Mouse (Mus musculus): Measurements from ENCODE around the gene Zbtb8b. TPM values are rescaled to one million over a fixed set of nuclear protein-coding genes. Genes with fewer than 3 reads are reported as not detected.

The Zbtb8b gene
- polyA plus RNA-seq, 1 experiment from 2014 or later = 1.3 TPM

DNA sequence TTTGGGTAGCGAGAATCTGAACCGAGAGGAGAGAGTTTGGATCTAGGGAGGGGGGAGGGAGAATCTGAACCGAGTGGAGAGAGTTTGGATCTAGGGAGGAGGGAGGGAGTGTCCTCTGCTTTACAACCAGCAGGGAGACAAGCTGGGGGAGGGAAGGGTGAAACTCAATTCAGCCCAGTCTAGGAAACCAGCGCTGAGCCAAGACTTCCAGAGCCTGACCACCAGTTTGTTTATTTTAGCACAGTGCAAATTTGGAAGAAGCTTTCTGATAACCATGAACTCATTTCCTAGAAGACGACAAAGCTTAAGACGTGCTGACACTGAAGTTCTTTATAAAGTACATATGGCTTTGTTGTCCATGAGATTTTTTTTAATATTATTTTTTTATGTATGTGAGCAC is 56.2 kb downstream of the Zbtb8b start:
- 7% methylated on average over 6 of the region's 6 CpGs for WGBS
- H3K9ac ChIP-seq = no peak overlapping the region
- no peak for TF ChIP-seq CTCF (IDR thresholded peaks at IDR 0.05; ENCODE audit: low read depth)

DNA sequence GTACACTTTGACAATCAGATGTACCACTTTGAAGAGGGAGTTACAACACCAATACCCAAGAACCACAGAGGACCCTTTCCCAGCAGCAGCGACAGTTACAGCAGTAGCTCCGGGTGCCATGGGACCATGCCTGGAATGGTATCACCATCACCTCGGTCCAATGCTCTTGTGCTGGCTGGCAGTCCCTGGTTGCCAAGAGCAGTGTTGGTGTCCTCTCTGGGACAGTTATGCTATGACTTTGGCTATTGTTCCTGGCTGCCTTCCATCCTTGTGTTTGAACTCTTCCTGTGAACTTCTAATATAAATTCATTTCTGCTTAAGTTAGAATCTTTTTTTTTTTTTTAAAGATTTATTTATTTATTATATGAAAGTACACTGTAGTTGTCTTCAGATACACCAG is 57.1 kb downstream of the Zbtb8b start:
- peaks cover 5% of the 10 kb centered on the region; the same call in 1 of the 2 replicates for H3K4me1 ChIP-seq (ENCODE audit: insufficient read depth)
- no peaks in the 10 kb centered on the region; the same call in 1 of the 2 replicates for H3K27me3 ChIP-seq (ENCODE audit: insufficient read depth, low read length)
- WGBS = 78% methylated on average over 3 of the region's 3 CpGs
- H3K9me3 ChIP-seq (ENCODE audit: low read depth, low read length) = no peaks in the 10 kb centered on the region
- H3K4me3 ChIP-seq (ENCODE audit: low read depth, low read length) = no peak overlapping the region
- H3K4me2 ChIP-seq = no peak overlapping the region
- DNase-seq (peak; percentile 77), ATAC-seq (ENCODE audit: insufficient read depth) (no peak)
- H3K36me3 ChIP-seq (ENCODE audit: insufficient read depth) = no peaks in the 10 kb centered on the region
- no peak overlapping the region; the same call in 1 of the 2 replicates for H3K27ac ChIP-seq (ENCODE audit: low read depth)
- H3K9ac ChIP-seq = no peak overlapping the region
- no peak for TF ChIP-seq CTCF (IDR thresholded peaks at IDR 0.05; ENCODE audit: low read depth)

More for the DNA sequence above, 56.2 kb downstream of the Zbtb8b start:
- H3K27ac ChIP-seq (ENCODE audit: low read depth) = peak overlapping the region; percentile 87
- peaks cover 5% of the 10 kb centered on the region; the same call in 1 of the 2 replicates for H3K4me1 ChIP-seq (ENCODE audit: insufficient read depth)
- no peaks in the 10 kb centered on the region for H3K27me3 ChIP-seq (ENCODE audit: insufficient read depth, low read length)
- H3K36me3 ChIP-seq (ENCODE audit: insufficient read depth) = no peaks in the 10 kb centered on the region
- ATAC-seq (ENCODE audit: insufficient read depth) (peak; percentile 93), DNase-seq (peak; percentile 88)
- H3K9me3 ChIP-seq (ENCODE audit: low read depth, low read length) = no peaks in the 10 kb centered on the region
- no peak overlapping the region for H3K4me3 ChIP-seq (ENCODE audit: low read depth, low read length)
- H3K4me2 ChIP-seq = peak overlapping the region; percentile 32

DNA sequence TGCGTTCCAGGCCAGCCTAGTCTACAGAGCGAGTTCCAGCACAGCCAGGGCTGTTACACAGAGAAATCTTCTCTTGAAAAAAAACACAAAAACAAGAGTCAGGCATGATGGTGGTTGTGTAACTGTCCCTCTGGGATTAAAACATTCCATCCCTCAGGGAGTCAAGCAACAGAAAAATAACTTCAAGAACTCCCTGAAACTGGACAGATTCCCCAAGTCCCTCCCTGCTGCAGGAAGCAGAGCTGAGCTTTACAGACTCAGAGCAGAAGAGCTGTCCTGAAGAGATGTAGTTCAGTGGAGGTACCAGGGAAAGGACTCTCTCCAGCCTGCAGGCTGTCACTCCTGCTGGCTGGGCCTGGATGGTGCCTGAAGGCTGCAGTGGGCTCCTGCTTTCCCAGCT is 58.2 kb downstream of the Zbtb8b start:
- no peak for TF ChIP-seq CTCF (IDR thresholded peaks at IDR 0.05; ENCODE audit: low read depth)
- no peak for ATAC-seq (ENCODE audit: insufficient read depth)

DNA sequence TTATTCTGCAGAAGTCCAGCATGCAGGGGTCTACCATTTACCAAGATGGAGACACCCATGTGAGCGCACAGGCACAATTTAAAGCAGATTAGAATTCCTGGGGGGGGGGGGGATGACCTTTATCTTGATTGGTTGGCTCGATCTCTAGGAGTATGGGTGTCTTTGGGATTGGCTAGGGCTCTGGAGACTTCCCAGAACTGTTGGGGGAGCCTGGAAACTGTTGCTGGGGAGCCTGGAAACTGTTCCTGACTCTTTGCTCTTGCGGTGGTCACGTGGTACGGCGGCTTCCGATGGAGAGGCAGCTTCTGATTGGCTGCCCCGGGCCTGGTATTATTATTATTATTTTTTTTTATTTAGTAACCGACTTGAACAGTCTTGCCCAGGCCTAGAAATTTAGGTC is 58.6 kb downstream of the Zbtb8b start:
- Histone ChIP-seq H3K9ac (no peak overlapping the region), H3K4me2 (no peak overlapping the region), H3K4me1 (ENCODE audit: insufficient read depth) (peaks cover 5% of the 10 kb centered on the region; the same call in 1 of the 2 replicates), H3K27ac (ENCODE audit: low read depth) (no peak overlapping the region), H3K9me3 (ENCODE audit: low read depth, low read length) (no peaks in the 10 kb centered on the region), H3K36me3 (ENCODE audit: insufficient read depth) (no peaks in the 10 kb centered on the region), H3K27me3 (ENCODE audit: insufficient read depth, low read length) (no peaks in the 10 kb centered on the region; the same call in 1 of the 2 replicates), H3K4me3 (ENCODE audit: low read depth, low read length) (no peak overlapping the region)
- no peak for DNase-seq
- WGBS = 86% methylated on average over 9 of the region's 9 CpGs
- no peak for ATAC-seq (ENCODE audit: insufficient read depth)
- no peak for TF ChIP-seq CTCF (IDR thresholded peaks at IDR 0.05; ENCODE audit: low read depth)

More for the DNA sequence above, 58.2 kb downstream of the Zbtb8b start:
- H3K4me1 ChIP-seq (ENCODE audit: insufficient read depth) = peaks cover 5% of the 10 kb centered on the region; the same call in 1 of the 2 replicates
- no peak for DNase-seq
- H3K36me3 ChIP-seq (ENCODE audit: insufficient read depth) = no peaks in the 10 kb centered on the region
- H3K27me3 ChIP-seq (ENCODE audit: insufficient read depth, low read length) = no peaks in the 10 kb centered on the region; the same call in 1 of the 2 replicates
- no peaks in the 10 kb centered on the region for H3K9me3 ChIP-seq (ENCODE audit: low read depth, low read length)
- no peak overlapping the region for H3K9ac ChIP-seq
- 94% methylated on average over 2 of the region's 2 CpGs for WGBS
- no peak overlapping the region for H3K4me2 ChIP-seq
- H3K4me3 ChIP-seq (ENCODE audit: low read depth, low read length) = no peak overlapping the region
- no peak overlapping the region for H3K27ac ChIP-seq (ENCODE audit: low read depth)

DNA sequence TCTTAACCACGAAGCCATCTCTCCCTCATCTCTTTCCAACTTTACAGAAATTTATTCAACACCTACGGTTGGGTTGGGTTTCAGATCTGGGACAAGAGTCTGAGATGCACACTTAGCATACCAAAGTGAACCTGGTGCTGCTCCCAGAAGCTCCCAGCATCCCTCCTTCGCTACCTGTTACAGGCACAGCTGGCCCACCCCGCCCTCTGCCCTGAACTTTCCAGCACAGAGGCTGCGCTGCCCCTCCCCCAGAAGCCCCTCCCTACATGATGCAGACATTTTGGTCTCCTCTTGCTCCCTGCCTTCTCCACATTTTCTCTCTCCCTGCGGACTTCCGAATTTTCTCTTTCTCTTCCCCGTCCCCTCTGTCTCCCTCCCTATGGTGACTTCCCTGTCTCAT is 59.5 kb downstream of the Zbtb8b start:
- no peaks in the 10 kb centered on the region for H3K36me3 ChIP-seq (ENCODE audit: insufficient read depth)
- 74% methylated on average over 8 of the region's 8 CpGs for WGBS
- TF ChIP-seq CTCF (IDR thresholded peaks at IDR 0.05; ENCODE audit: low read depth) = no peak

DNA sequence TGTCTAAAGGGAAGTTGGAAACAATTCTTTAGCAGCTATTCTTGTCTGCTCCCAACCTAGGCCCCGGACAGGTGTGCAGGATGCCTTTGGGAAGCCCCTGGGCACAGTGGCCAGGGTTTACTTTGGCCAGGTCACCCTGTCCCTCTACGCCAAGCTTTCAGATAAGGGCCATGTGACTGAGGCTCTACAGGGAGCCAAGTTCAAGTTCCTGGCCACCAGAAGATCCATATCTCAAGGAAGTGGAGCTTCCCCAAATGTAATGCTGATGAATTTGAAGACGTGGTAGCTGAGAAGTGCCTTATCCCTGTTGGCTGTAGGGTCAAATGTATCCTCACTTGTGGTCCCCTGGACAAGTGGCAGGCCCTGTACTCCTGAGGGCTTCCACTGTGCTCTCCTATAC is 60.8 kb downstream of the Zbtb8b start:
- no peak overlapping the region for H3K9ac ChIP-seq
- H3K4me2 ChIP-seq = no peak overlapping the region
- no peak for TF ChIP-seq CTCF (IDR thresholded peaks at IDR 0.05; ENCODE audit: low read depth)
- no peak overlapping the region for H3K27ac ChIP-seq (ENCODE audit: low read depth)
- H3K4me1 ChIP-seq (ENCODE audit: insufficient read depth) = peaks cover 5% of the 10 kb centered on the region; the same call in 1 of the 2 replicates
- H3K36me3 ChIP-seq (ENCODE audit: insufficient read depth) = no peaks in the 10 kb centered on the region
- ATAC-seq (ENCODE audit: insufficient read depth) (no peak), DNase-seq (no peak)
- 74% methylated on average over 3 of the region's 3 CpGs for WGBS
- H3K4me3 ChIP-seq (ENCODE audit: low read depth, low read length) = no peak overlapping the region
- H3K9me3 ChIP-seq (ENCODE audit: low read depth, low read length) = no peaks in the 10 kb centered on the region
- no peaks in the 10 kb centered on the region; the same call in 1 of the 2 replicates for H3K27me3 ChIP-seq (ENCODE audit: insufficient read depth, low read length)

More for the DNA sequence above, 59.5 kb downstream of the Zbtb8b start:
- no peaks in the 10 kb centered on the region; the same call in 1 of the 2 replicates for H3K27me3 ChIP-seq (ENCODE audit: insufficient read depth, low read length)
- H3K9ac ChIP-seq = no peak overlapping the region
- no peak overlapping the region for H3K4me2 ChIP-seq
- peaks cover 5% of the 10 kb centered on the region; the same call in 1 of the 2 replicates for H3K4me1 ChIP-seq (ENCODE audit: insufficient read depth)
- ATAC-seq (ENCODE audit: insufficient read depth) = no peak
- H3K4me3 ChIP-seq (ENCODE audit: low read depth, low read length) = no peak overlapping the region
- DNase-seq = no peak
- H3K27ac ChIP-seq (ENCODE audit: low read depth) = no peak overlapping the region
- no peaks in the 10 kb centered on the region for H3K9me3 ChIP-seq (ENCODE audit: low read depth, low read length)

DNA sequence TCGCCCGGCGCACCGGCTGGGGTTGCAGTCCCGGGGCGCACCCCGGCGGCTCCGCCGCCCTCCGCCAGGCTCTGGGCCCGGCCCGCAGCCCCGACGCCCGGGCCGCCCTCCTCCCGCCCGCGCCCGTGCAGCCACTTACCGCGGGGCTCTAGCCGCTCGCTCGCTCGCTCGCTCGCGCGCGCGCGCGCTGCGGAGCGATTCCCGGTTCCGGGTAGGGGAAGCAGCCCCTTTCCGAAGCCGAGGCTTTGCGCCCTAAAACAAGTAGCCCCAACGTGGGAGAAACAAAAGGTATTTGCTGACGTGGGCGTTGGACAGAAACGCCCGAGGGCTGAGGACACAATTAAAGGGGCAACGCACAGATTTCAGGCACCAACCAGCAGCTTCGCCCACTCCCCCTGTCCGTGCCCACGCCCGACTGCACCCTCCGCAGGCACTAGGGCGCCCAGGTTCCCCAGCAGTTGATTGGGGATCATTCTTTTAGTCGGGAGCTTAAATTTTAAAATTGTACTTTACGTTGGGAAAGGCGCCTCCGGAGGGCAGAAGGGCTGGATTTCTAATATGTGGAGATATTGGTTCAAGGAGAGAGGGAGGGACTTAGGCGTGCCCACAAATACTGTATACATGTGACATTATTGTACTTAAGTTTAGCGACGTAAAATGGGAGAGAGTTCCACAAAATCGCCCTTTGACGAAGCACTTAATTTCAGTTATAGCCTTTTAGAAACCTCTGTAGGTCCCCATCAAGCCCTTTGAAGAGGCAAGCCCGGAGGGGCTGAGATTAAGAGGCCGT is 62.9 kb downstream of the Zbtb8b start, which contains the start of gene Zbtb8a:
TSS of gene Zbtb8a (minus strand) at position 516 of the 790 bp plus-strand sequence.
- DNase-seq (peak; percentile 82), ATAC-seq (ENCODE audit: insufficient read depth) (peak; percentile 75)
- H3K4me2 ChIP-seq = peak within 1 kb of the TSS; percentile 71
- peak within 1 kb of the TSS; percentile 92 for H3K9ac ChIP-seq
- H3K27ac ChIP-seq (ENCODE audit: low read depth) = peak within 1 kb of the TSS; percentile 91
- 1% methylated on average over 61 of the region's 65 CpGs for WGBS
- H3K9me3 ChIP-seq (ENCODE audit: low read depth, low read length) = no peaks in the 10 kb centered on the region
- H3K36me3 ChIP-seq (ENCODE audit: insufficient read depth) = no peaks in the 10 kb centered on the region
- peak within 1 kb of the TSS; percentile 84 for H3K4me3 ChIP-seq (ENCODE audit: low read depth, low read length)
- TF ChIP-seq CTCF (IDR thresholded peaks at IDR 0.05; ENCODE audit: low read depth) = no peak; the same call in 1 of the 2 replicates
- no peaks in the 10 kb centered on the region for H3K4me1 ChIP-seq (ENCODE audit: insufficient read depth)
- H3K27me3 ChIP-seq (ENCODE audit: insufficient read depth, low read length) = no peaks in the 10 kb centered on the region; the same call in 1 of the 2 replicates

Measured in lung, embryonic 14.5 days (tissue).